Mouse (Mus musculus): ENCODE data around the gene Vmn1r131. TPM values are rescaled to one million over a fixed set of nuclear protein-coding genes. Genes with fewer than 3 reads are reported as not detected.
"Not testable (repeated sequence)": the region's sequence is repeated elsewhere in the genome, so short reads cannot be mapped to it uniquely, and the experiment has no call there.

The Vmn1r131 gene
- total RNA-seq (2021): not detected
- long read RNA-seq, experiment 1: 0 reads
- long read RNA-seq, experiment 2: 0 reads

DNA sequence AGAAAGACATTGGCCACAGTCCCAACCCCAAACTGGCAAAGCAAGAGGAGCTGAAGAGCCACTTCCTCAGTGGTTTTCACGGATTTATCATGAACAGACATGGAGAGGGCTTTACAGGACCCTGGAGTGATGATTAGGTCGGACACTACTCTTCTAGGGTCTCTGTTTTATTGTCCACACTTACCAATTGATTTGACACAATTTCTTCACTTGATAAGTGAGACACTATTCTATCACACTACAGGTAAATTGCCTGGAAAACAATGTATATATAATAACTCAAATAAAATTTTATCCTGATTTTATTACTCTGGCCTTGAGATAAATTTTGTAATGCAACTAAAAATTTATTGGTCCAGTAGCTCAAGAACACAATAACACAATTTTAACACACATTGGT, at the start of gene Vmn1r131:
TSS of gene Vmn1r131 (minus strand) at position 101 of the 400 bp plus-strand sequence.
- DNase-seq: not testable (repeated sequence)

DNA sequence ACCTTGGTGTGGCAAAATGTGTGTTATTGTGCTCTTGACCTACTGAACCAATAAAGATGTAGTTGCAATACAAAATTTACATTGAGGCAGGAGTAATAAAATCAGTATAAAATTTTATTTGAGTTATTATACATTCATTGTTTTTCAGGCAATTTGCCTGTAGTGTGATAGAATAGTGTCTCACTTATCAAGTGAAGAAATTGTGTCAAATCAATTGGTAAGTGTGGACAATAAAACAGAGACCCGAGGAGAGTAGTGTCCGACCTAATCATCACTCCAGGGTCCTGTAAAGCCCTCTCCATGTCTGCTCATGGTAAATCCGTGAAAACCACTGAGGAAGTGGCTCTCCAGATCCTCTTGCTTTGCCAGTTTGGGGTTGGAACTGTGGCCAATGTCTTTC, 34.4 kb downstream of the Vmn1r131 start, which contains the start of gene Vmn1r130:
TSS of gene Vmn1r130 (plus strand) at position 301 of the 400 bp plus-strand sequence.
- not testable (repeated sequence) for DNase-seq

Other genes starting within 250 kb of the Vmn1r131 start
- not detected for gene Vmn1r126, start 244.6 kb downstream of the Vmn1r131 start, total RNA-seq (2021)
- not detected for gene Vmn1r127, start 226.2 kb downstream of the Vmn1r131 start, total RNA-seq (2021)
- gene Vmn1r128, start 196.7 kb downstream of the Vmn1r131 start, total RNA-seq (2021): not detected
- gene Vmn1r129, start 184.8 kb downstream of the Vmn1r131 start, total RNA-seq (2021): not detected
- not detected for gene Gm6882, start 113.3 kb downstream of the Vmn1r131 start, total RNA-seq (2021)
- not detected for gene Vmn1r130, start 34.3 kb downstream of the Vmn1r131 start, total RNA-seq (2021)
- not detected for gene Vmn1r132, start 68.0 kb upstream of the Vmn1r131 start, total RNA-seq (2021)
- not detected for gene Gm4175, start 215.4 kb upstream of the Vmn1r131 start, total RNA-seq (2021)

Data from heart, adult 18-20 months (tissue).